Mouse (Mus musculus) stomach, embryonic 14.5 days (tissue): Measurements from ENCODE around the gene Prrt2. TPM values are rescaled to one million over a fixed set of nuclear protein-coding genes. Genes with fewer than 3 reads are reported as not detected.

Source experiments
- ATAC-seq: fragments of 200-750 bp; cut with Nextera tagmentation; 2 replicates; pipeline ENCODE4 v1.8.0; 2017; ENCODE audit warnings: low read depth, moderate TSS enrichment; ENCODE audit not compliant: insufficient number of reproducible peaks, insufficient read depth, low FRiP score
- H3K27ac ChIP-seq: fragments of 300-500 bp; sonication (generic); 2 replicates; pipeline ENCODE4 v1.5.1; 2014; ENCODE audit warnings: mild to moderate bottlenecking, low read length, moderate library complexity, mixed read lengths
- H3K27me3 ChIP-seq: fragments of 300-500 bp; sonication (generic); 2 replicates; pipeline ENCODE4 v1.6.1; 2014; ENCODE audit warnings: low read length, control low read depth, mixed read lengths; ENCODE audit not compliant: control insufficient read depth, insufficient read depth
- H3K36me3 ChIP-seq: fragments of 300-500 bp; sonication (generic); 2 replicates; pipeline ENCODE4 v1.6.1; 2014; ENCODE audit warnings: mild to moderate bottlenecking, control low read depth, low read length, moderate library complexity, mixed read lengths; ENCODE audit not compliant: control insufficient read depth, insufficient read depth
- H3K4me1 ChIP-seq: fragments of 300-500 bp; sonication (generic); 2 replicates; pipeline ENCODE4 v1.6.1; 2014; ENCODE audit warnings: low read length, control low read depth, mixed read lengths; ENCODE audit not compliant: control insufficient read depth, insufficient read depth
- H3K4me2 ChIP-seq: fragments of 300-500 bp; sonication (generic); replicated peaks from 2 replicates; pipeline ENCODE4 v1.6.1; 2014; ENCODE audit warnings: low read depth, low read length, control low read depth
- H3K4me3 ChIP-seq: fragments of 300-500 bp; sonication (generic); 2 replicates; pipeline ENCODE4 v1.5.1; 2014; ENCODE audit warnings: low read depth, low read length, control low read depth
- H3K9ac ChIP-seq: fragments of 300-500 bp; sonication (generic); replicated peaks from 2 replicates; pipeline ENCODE4 v1.6.1; 2014; ENCODE audit warnings: low read depth, mild to moderate bottlenecking, control low read depth, low read length, moderate library complexity, mixed read lengths
- H3K9me3 ChIP-seq: fragments of 300-500 bp; sonication (generic); 2 replicates; pipeline ENCODE4 v1.6.1; 2016; ENCODE audit warnings: low read depth, low read length, control low read depth; ENCODE audit not compliant: control insufficient read depth
- WGBS: fragments of 180-500 bp; shearing (Covaris S2); extraction: QIAGEN DNeasy Blood & Tissue Kit; methylation state at CpG from one replicate; pipeline ENCODE4 v1.1.7; 2014; 5-methylcytosine and 5-hydroxymethylcytosine counted together
- polyA plus RNA-seq: library from polyadenylated mRNA; unstranded; fragments of >200 nt; fragmentation: Nextera tagmentation; extraction: Ambion mirVana; gene quantifications from 2 replicates; pipeline ENCODE4 v1.2.1, GENCODE M21; 2014

Gene Prrt2
- polyA plus RNA-seq, 1 experiment from 2014 or later, result 16.0 TPM

DNA sequence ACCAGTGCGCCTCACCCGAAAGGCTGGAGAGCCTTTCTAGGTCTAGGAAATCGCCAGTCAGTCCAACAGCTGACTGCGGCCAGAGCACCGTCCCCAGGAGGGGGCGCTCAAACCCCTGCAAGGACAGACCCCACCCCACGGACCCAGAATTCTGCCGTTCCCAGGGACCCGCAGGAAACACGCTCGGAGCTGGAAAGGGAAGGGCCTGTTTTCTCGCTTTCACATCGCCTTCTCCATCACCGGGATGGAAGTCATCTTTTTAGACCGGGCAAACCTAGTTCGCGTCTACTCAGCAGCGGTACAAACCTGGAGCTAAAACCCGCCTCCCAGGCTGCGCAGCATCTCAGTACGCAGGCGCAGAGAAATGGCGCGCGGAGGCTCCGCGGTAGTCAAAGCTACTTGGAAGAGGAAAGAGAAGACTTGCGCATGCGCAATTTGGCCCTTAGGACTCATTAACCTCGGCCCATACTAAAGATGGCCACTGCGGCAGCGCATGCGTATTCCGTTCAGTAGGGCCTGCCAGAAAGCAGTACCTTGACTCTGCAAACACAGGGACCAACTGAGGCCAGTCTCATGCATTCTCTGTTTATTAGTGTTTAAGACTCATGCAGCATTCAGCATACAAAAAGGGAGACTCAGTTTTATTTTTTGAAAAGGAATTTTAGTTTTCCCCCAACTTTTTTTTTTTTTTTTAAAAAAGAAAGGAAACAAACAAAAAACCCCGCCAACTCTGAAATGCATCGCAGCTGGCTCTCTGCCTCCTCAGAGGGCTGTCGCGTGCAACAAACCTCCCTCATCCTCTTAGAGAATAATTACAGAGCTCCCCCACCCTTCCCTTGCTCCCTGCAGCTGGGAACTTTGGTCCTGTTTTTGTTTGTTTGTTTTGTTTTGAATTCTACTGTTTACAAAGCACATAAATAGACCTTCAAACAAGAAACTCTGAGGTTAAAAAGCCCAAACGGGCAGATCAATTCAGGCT is 3.8 kb downstream of the Prrt2 start, which contains the start of gene Pagr1a:
Gene Pagr1a, minus strand, starts transcription at position 382 of the 979 bp plus-strand sequence.
- no peaks in the 10 kb centered on the region for H3K9me3 ChIP-seq
- peak within 1 kb of the TSS; percentile 68 for H3K9ac ChIP-seq
- peaks cover 57% of the 10 kb centered on the region for H3K4me1 ChIP-seq
- peaks cover 18% of the 10 kb centered on the region for H3K36me3 ChIP-seq
- peak within 1 kb of the TSS; percentile 62 for H3K4me3 ChIP-seq
- H3K4me2 ChIP-seq, result peak within 1 kb of the TSS; percentile 79
- no peaks in the 10 kb centered on the region for H3K27me3 ChIP-seq
- 2% methylated on average over 39 of the region's 39 CpGs for WGBS
- peak within 1 kb of the TSS; percentile 97 for H3K27ac ChIP-seq
- peak; percentile 76 for ATAC-seq

GRCm38 (mm10) chr7:127016486-127016938 is 4.5 kb downstream of the Prrt2 start:
- Histone ChIP-seq H3K27ac (peak overlapping the region; percentile 97), H3K4me1 (peaks cover 49% of the 10 kb centered on the region), H3K9me3 (no peaks in the 10 kb centered on the region), H3K27me3 (no peaks in the 10 kb centered on the region), H3K4me3 (peak overlapping the region; percentile 62), H3K4me2 (peak overlapping the region; percentile 79), H3K9ac (peak overlapping the region; percentile 68), H3K36me3 (peaks cover 13% of the 10 kb centered on the region)
- WGBS, result under 1% methylated on average over 22 of the region's 22 CpGs
- ATAC-seq, result peak; percentile 30

DNA sequence TGATC is 4.7 kb downstream of the Prrt2 start, which contains the start of gene Pagr1b:
Gene Pagr1b, minus strand, starts transcription at position 4 of the 5 bp plus-strand sequence.
- Histone ChIP-seq H3K27me3 (no peaks in the 10 kb centered on the region), H3K9me3 (no peaks in the 10 kb centered on the region), H3K9ac (peak within 1 kb of the TSS; percentile 68), H3K4me2 (peak within 1 kb of the TSS; percentile 79), H3K4me3 (peak within 1 kb of the TSS; percentile 62), H3K36me3 (peaks cover 12% of the 10 kb centered on the region), H3K27ac (peak within 1 kb of the TSS; percentile 97), H3K4me1 (peaks cover 47% of the 10 kb centered on the region)
- ATAC-seq, result no peak

DNA sequence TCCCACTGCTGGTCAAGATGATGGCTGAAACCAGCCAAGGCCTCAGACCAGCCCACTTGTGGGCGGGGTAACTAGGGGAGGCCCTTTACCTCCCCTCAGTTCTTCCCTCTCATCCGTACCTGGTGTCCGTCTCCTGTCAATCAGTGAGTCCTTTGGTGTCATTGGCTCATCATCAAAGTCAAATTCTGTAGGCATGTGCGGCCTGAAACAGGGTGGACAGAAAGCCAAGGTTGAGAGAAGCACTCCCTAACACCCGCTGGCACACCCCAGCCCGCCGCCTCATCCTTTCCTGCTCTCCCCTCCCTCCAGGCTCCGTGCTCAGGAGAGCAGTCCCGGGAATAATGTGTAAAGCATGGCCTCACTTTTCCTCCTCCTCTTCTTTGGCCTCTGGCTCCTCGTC is 4.9 kb downstream of the Prrt2 start:
- peak overlapping the region; percentile 68 for H3K9ac ChIP-seq
- H3K27me3 ChIP-seq, result no peaks in the 10 kb centered on the region
- peak overlapping the region; percentile 62 for H3K4me3 ChIP-seq
- ATAC-seq, result no peak; the same call in 1 of the 2 replicates
- peak overlapping the region; percentile 79 for H3K4me2 ChIP-seq
- H3K9me3 ChIP-seq, result no peaks in the 10 kb centered on the region
- H3K36me3 ChIP-seq, result peaks cover 12% of the 10 kb centered on the region
- H3K4me1 ChIP-seq, result peaks cover 45% of the 10 kb centered on the region
- 2% methylated on average over 10 of the region's 10 CpGs for WGBS
- peak overlapping the region; percentile 97 for H3K27ac ChIP-seq

- Histone ChIP-seq H3K27ac (no peak overlapping the region), H3K4me2 (peak overlapping the region; percentile 43; the same call in 1 of the 2 replicates), H3K9me3 (no peaks in the 10 kb centered on the region), H3K36me3 (peaks cover 12% of the 10 kb centered on the region), H3K27me3 (no peaks in the 10 kb centered on the region), H3K9ac (peak overlapping the region; percentile 15; the same call in 1 of the 2 replicates), H3K4me3 (no peak overlapping the region), H3K4me1 (peaks cover 42% of the 10 kb centered on the region)
- WGBS, result 91% methylated on average over 12 of the region's 12 CpGs
- no peak for ATAC-seq
Observed at GRCm38 (mm10) chr7:127014993-127015392, 6.0 kb downstream of the Prrt2 start.

DNA sequence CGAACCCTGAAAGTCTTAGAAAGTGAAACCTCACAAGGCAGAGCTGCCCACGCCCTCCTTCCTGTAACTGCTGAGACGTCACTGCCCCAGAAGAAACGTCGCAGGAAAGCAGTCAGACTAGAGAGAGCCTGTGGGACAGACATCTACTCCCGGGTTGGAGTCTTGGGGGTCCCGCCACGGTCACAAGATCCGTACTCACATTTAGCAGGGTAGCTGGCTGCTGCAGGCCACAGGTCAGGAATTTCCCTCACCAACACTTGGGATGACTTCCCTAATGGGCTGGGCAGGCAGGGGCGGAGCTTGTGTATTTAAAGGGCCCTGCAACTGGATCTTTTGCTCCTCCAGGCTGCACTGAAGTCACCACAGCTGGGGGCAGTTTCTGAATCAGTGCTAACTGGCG is 6.7 kb downstream of the Prrt2 start, which contains the start of gene Mvp:
Gene Mvp, minus strand, starts transcription at position 302 of the 400 bp plus-strand sequence.
- Histone ChIP-seq H3K4me1 (peaks cover 38% of the 10 kb centered on the region), H3K4me3 (peak within 1 kb of the TSS; percentile 62), H3K27ac (peak within 1 kb of the TSS; percentile 97; the same call in 1 of the 2 replicates), H3K27me3 (no peaks in the 10 kb centered on the region), H3K4me2 (peak within 1 kb of the TSS; percentile 79), H3K36me3 (peaks cover 12% of the 10 kb centered on the region), H3K9ac (peak within 1 kb of the TSS; percentile 68), H3K9me3 (no peaks in the 10 kb centered on the region)
- no peak for ATAC-seq
- 26% methylated on average over 11 of the region's 11 CpGs for WGBS

GRCm38 (mm10) chr7:127013385-127013784 is 7.6 kb downstream of the Prrt2 start:
- Histone ChIP-seq H3K27ac (no peak overlapping the region), H3K36me3 (peaks cover 12% of the 10 kb centered on the region), H3K9ac (no peak overlapping the region), H3K27me3 (no peaks in the 10 kb centered on the region), H3K4me1 (peaks cover 39% of the 10 kb centered on the region), H3K4me2 (no peak overlapping the region), H3K9me3 (no peaks in the 10 kb centered on the region), H3K4me3 (no peak overlapping the region)
- no peak for ATAC-seq
- WGBS, result 92% methylated on average over 6 of the region's 6 CpGs

DNA sequence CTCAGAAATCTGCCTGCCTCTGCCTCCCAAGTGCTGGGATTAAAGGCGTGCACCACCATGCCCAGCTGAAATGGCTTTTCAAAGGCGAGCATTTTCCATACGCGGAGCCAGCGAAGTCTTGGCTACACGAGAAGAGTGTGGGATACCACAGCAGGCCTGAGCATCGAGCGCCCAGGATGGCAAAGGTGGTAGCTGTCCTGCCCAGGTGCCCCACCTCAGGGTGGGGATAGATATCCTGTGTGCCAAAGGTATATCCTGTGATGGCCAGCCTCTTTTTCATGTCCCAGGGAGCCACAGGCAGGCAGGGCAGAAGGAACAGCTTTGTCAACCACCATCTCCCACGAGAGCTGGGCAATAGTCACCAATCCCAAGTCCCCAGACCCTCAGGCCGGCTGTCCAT is 8.2 kb downstream of the Prrt2 start:
- H3K9ac ChIP-seq, result no peak overlapping the region
- no peak for ATAC-seq
- no peaks in the 10 kb centered on the region for H3K9me3 ChIP-seq
- no peaks in the 10 kb centered on the region for H3K27me3 ChIP-seq
- H3K4me1 ChIP-seq, result peaks cover 38% of the 10 kb centered on the region
- H3K36me3 ChIP-seq, result peaks cover 12% of the 10 kb centered on the region
- H3K4me2 ChIP-seq, result no peak overlapping the region
- WGBS, result 94% methylated on average over 10 of the region's 10 CpGs
- no peak overlapping the region for H3K4me3 ChIP-seq
- H3K27ac ChIP-seq, result no peak overlapping the region
